Mouse (Mus musculus) embryonic fibroblast, embryonic 13.5 days (primary cell): Measurements from ENCODE around the gene Elovl2. TPM values are rescaled to one million over a fixed set of nuclear protein-coding genes. Genes with fewer than 3 reads are reported as not detected.

Experiments
- H3K27ac ChIP-seq: 2 replicates; pipeline ENCODE4 v1.5.1; 2012; ENCODE audit warnings: low read length, control low read depth, inconsistent platforms; ENCODE audit not compliant: insufficient read depth
- H3K4me1 ChIP-seq: 2 replicates; pipeline ENCODE4 v1.6.1; 2011; ENCODE audit warnings: low read length; ENCODE audit not compliant: control insufficient read depth, insufficient read depth
- H3K4me3 ChIP-seq: 2 replicates; pipeline ENCODE4 v1.5.1; 2011; ENCODE audit warnings: mild to moderate bottlenecking, control low read depth, low read length; ENCODE audit not compliant: insufficient read depth
- CTCF ChIP-seq: IDR thresholded peaks from 2 replicates; pipeline ENCODE4 v1.5.1; 2011; ENCODE audit warnings: mild to moderate bottlenecking, control low read depth, low read length, moderate library complexity, borderline replicate concordance; ENCODE audit not compliant: insufficient read depth
- POLR2A ChIP-seq: IDR thresholded peaks from 2 replicates; pipeline ENCODE4 v1.6.1; 2011; ENCODE audit warnings: low read depth, mild to moderate bottlenecking, control low read depth, low read length, moderate library complexity
- polyA plus RNA-seq: library from polyadenylated mRNA; stranded (reverse); fragments of >200 nt; gene quantifications from 2 replicates; pipeline ENCODE4 v1.2.4, GENCODE M21; 2011; ENCODE audit warnings: low read depth; ENCODE audit not compliant: missing spikeins, insufficient read length

The Elovl2 gene
- polyA plus RNA-seq, 1 experiment: 0.14 TPM

DNA sequence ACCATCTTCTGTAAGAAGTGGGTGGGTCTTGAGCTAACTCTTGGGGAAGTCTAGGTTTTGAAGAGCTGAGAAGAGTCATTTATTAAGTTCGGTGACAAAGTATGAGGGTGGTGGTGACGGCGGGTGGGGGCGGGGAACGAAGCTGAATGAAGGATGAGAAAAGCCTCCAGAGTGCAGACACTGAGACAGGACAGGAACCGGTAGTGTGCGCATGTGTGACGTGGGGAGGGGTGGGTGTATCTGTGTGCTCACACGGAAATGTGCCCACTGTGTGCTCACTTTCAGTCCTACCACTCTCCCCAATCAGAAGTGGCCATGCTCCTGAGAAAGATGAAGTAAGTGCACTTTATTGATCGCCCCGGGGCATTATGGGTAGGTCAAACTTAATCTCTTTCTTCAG lies 67.1 kb downstream of the Elovl2 start:
- no peak overlapping the region for H3K27ac ChIP-seq
- no peak overlapping the region for H3K4me3 ChIP-seq
- TF ChIP-seq POLR2A (no peak), CTCF (no peak)
- H3K4me1 ChIP-seq: no peaks in the 10 kb centered on the region

DNA sequence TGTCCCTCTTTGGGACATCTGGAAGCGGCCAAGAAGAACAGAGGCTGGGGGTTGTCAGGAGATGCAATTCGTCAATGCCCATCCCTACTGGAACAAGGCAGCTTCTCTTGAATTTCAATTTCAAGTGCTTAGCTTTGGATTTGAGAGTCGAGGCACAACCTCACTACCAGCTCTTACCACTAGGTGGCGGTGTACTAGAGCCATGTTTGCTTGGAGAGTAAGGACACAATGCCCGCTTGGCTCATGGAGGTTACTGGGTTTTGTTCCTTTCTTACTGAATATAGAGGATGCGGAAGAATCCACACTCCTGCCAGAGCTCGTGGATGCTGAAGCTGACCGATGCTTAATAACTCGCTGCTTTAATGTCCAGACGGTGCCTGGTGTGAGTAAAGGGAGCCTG lies 73.9 kb downstream of the Elovl2 start:
- no peaks in the 10 kb centered on the region for H3K4me1 ChIP-seq
- TF ChIP-seq CTCF (peak; percentile 59; the same call in 1 of the 2 replicates), POLR2A (no peak)
- H3K27ac ChIP-seq: no peak overlapping the region
- no peak overlapping the region for H3K4me3 ChIP-seq

DNA sequence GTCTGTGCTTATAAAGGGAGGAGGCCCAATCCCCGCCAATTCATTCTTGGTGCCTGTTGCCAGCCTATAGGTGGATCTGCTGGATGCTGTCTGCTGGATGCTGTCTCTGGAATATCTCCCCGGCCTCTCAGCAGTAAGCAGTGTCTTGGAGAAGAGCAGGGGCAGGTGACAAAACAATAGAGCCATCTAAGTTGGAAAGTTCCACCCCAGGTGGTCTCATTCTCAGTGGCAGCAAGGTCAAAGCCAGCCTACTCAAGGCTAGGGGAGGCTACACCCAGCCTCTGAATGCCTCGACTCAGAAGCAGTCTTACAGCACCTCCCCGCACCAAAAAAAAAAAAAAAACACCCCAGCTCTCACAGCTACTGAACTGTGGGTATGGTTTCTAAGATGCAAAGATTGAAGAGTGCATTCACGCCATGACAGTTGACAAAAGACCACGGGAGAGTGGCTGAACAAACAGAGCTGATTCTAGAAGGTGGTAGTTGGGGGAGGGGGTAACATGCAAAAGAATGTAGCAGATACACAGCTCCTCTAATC lies 74.7 kb downstream of the Elovl2 start:
- TF ChIP-seq CTCF: no peak
- TF ChIP-seq POLR2A: no peak
- no peak overlapping the region for H3K4me3 ChIP-seq
- H3K4me1 ChIP-seq: no peaks in the 10 kb centered on the region
- no peak overlapping the region for H3K27ac ChIP-seq

DNA sequence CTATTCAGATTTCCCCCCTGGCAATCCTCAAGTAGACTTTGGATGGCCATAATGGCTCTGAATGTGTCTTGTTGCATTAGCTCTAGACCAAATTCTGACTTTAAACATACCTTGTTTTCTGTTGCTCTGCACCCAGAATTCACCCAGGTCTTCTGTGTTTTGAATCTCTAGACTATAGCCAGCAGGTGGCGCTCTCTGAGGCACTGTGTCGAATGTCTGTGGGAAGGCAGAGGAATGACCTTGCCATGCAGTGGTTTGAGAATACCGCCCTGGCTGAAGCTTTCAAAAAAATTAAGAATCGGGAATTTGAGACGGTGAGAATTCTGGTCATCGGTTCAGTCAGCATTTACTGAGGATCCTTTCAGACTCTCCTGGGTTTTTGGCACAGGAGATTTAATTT lies 85.3 kb downstream of the Elovl2 start:
- peak; percentile 78 for TF ChIP-seq CTCF
- TF ChIP-seq POLR2A: no peak
- no peak overlapping the region for H3K4me3 ChIP-seq
- H3K4me1 ChIP-seq: no peaks in the 10 kb centered on the region
- no peak overlapping the region for H3K27ac ChIP-seq

Other genes with a start within 250 kb of the Elovl2 start
- gene Pak1ip1, start 219.4 kb downstream of the Elovl2 start, polyA plus RNA-seq: 54.7 and 60.7 TPM in 2 replicates
- gene Tmem14c, start 204.1 kb downstream of the Elovl2 start, polyA plus RNA-seq: 91.8 and 109 TPM in 2 replicates
- not detected in 2 replicates for gene Mak, start 140.7 kb downstream of the Elovl2 start, polyA plus RNA-seq
- gene Gcm2, start 109.4 kb downstream of the Elovl2 start, polyA plus RNA-seq: not detected in 2 replicates
- gene Sycp2l, start 106.1 kb downstream of the Elovl2 start, polyA plus RNA-seq: not detected in 2 replicates
- gene Smim13, start 29.4 kb upstream of the Elovl2 start, polyA plus RNA-seq: 21.5 and 28.8 TPM in 2 replicates
- gene Gm17364, start 53.6 kb upstream of the Elovl2 start, polyA plus RNA-seq: not detected in 2 replicates